Mouse (Mus musculus): Measurements from ENCODE around the gene Zfp36l2. TPM values are rescaled to one million over a fixed set of nuclear protein-coding genes. Genes with fewer than 3 reads are reported as not detected.

Gene Zfp36l2
- total RNA-seq, 1 experiment from 2014 or later = 277 TPM

GRCm38 (mm10) chr17:84196329-84196728, 8.6 kb upstream of the Zfp36l2 start:
- ATAC-seq (replicated peaks; ENCODE audit: low read depth, poor library complexity, severe bottlenecking) = no peak

DNA sequence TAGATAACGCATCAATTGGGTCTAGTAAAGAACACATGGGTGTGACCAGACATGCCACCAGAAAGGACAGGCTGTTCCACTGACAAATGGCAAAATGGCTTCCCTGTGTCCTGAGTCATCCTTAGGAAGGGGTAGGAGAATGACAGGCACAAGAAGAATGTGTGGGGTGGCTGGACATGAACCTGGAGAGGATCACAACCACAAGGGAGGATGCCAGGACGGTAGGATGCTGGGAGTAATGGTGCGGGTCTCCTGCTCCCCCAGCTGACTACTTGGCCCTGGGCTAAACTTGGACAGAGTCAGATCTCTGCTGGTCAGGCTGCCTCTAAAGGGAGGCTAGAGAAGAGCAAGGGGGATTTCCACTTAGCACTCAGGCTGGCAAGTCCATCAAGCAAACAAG, 8.1 kb upstream of the Zfp36l2 start:
- ATAC-seq (replicated peaks; ENCODE audit: low read depth, poor library complexity, severe bottlenecking) = no peak

- no peak for ATAC-seq (replicated peaks; ENCODE audit: low read depth, poor library complexity, severe bottlenecking)
These were observed 7.3 kb upstream of the Zfp36l2 start for GRCm38 (mm10) chr17:84195003-84195395.

- no peak for ATAC-seq (replicated peaks; ENCODE audit: low read depth, poor library complexity, severe bottlenecking)
These were observed 6.7 kb upstream of the Zfp36l2 start for GRCm38 (mm10) chr17:84194282-84195002.

GRCm38 (mm10) chr17:84193411-84193810, 5.7 kb upstream of the Zfp36l2 start:
- ATAC-seq (replicated peaks; ENCODE audit: low read depth, poor library complexity, severe bottlenecking) = no peak

- no peak for ATAC-seq (replicated peaks; ENCODE audit: low read depth, poor library complexity, severe bottlenecking)
These were observed 4.2 kb upstream of the Zfp36l2 start for GRCm38 (mm10) chr17:84191946-84192345.

GRCm38 (mm10) chr17:84190885-84191284, 3.1 kb upstream of the Zfp36l2 start:
- ATAC-seq (replicated peaks; ENCODE audit: low read depth, poor library complexity, severe bottlenecking) = peak; percentile 9; the same call in 1 of the 2 replicates

DNA sequence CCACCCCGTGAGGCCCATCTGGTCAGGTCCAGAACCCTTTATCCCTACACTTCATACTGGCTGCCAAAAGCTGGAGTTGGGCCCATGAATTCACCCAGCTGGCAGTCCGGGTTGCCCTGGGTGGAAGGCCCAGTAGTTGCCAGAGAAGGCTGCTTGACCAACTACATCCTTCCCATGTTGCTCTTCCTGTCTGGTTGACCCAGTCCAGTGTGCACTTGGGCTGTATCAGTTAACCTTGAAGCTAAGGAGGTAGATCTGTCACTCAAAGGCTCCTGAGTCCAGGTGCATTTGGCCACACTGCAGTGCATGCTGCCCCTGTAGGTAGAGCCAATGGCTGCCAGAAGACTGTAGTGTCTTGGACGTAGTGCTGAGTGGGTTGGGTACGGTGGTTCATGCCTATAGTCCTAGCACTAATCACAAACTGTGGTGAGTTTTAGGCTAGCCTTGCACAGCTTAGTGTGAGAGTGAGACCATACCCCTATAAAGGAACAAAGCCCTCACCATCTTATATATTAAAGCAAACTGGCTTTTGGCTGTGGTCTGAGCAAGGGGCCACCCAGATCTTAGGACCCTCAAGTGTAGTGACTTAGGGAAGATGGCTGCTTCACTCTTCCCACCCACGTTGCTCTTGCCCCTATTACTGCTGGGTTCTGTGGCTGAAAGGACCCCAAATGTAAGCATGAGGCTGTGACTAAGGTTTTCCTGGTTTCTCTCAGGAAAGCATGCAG, 1.5 kb upstream of the Zfp36l2 start:
- ATAC-seq (replicated peaks; ENCODE audit: low read depth, poor library complexity, severe bottlenecking) = no peak

- ATAC-seq (replicated peaks; ENCODE audit: low read depth, poor library complexity, severe bottlenecking) = peak; percentile 27
These were observed 721 bp upstream of the Zfp36l2 start for GRCm38 (mm10) chr17:84188374-84188961.

GRCm38 (mm10) chr17:84187264-84187663, 483 bp downstream of the Zfp36l2 start:
- peak; percentile 31 for ATAC-seq (replicated peaks; ENCODE audit: low read depth, poor library complexity, severe bottlenecking)

DNA sequence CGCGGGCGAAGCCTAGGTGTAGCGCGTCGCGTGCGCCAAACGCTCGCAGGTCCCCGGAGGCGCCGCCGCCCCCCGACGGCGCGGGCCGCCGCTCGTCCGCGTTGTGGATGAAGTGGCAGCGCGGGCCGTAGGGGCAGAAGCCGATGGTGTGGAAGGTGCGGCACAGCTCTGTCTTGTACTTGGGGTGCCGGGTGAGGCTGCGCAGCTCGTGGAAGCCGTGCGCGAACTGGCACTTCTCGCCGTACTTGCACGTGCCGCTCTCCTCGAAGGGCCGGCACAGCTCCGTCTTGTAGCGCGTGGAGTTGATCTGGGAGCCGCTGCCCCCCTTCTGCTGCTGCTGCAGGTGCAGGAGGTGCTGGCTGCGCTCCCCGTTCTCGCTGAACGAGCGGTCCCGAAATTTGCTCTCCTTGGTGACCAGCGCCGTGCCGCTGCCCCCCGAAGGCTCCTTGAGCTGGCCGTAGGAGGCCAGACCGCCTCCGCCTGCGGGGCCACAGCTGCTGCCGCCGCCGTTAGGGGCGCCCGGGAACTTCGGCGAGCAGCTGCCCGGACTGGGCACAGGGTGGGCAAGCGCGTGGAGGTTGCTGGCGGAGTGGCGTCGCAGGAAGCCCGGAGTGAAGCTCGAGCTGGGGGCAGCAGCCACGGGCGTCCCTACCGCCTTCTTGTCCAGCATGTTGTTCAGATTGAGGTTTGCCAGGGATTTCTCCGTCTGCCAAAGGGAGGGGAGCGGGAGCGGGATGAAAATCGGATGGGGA, 1.1 kb downstream of the Zfp36l2 start:
- no peak for ATAC-seq (replicated peaks; ENCODE audit: low read depth, poor library complexity, severe bottlenecking)

DNA sequence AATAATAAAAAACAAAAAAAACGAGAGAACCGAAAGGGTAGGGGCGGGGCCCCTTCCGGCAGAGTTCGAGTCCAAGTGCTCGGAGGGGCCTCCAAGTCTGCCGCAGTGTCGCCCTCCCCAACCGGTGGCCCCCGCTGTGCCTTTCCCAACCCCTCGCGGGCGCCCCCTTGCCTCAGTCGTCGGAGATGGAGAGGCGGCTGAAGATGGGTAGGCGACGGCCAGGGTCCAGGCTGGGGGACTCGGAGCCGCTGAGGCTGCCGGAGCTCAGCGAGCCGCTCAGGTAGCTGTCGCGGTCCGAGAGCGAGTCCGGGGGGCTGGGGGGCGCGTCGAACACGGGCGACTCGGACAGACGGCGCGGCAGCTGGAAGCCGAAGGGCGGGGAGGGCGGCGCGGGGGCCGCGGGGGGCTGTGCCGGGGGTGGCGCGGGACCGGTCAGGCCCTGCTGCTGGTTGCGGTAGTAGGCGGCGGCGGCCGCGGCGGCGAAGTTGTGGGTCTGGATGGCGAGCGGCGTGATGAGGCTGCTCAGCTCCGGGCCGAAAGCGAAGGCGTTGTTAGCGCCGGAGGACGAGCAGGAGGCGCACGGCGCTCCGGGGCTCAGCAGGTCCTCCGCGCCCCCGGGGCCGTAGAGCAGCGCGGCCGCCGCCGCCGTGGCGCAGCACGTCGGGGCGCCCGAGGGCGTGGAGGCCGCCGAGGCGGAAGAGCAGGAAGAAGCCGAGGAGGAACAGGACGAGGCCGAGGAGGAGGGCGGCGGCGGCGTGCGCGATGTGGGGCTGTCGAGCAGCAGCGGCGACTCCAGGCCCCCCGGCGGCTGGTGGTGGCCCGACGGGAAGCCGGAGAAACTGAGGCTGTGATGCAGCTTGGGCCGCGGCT, 1.9 kb downstream of the Zfp36l2 start:
- ATAC-seq (replicated peaks; ENCODE audit: low read depth, poor library complexity, severe bottlenecking) = no peak

DNA sequence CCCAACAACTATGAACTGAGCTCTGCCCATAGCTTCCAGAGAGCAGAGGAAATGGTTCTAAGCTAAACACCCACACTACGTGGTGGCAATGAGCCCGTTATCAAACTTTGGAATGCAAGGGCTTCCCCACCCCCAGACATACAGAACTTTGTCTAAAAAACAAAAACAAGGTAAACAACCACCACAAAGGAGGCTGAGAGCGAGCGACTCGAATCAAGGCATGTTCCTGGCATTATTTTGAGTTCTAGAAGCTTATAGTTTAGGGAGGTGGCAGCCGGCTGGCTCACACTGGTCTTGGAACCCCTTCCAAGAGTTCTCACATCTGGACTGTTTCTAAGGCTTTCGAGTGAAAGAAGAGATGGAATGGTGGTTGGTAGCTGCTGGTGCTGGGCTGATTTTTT, 2.7 kb downstream of the Zfp36l2 start:
- ATAC-seq (replicated peaks; ENCODE audit: low read depth, poor library complexity, severe bottlenecking) = no peak

DNA sequence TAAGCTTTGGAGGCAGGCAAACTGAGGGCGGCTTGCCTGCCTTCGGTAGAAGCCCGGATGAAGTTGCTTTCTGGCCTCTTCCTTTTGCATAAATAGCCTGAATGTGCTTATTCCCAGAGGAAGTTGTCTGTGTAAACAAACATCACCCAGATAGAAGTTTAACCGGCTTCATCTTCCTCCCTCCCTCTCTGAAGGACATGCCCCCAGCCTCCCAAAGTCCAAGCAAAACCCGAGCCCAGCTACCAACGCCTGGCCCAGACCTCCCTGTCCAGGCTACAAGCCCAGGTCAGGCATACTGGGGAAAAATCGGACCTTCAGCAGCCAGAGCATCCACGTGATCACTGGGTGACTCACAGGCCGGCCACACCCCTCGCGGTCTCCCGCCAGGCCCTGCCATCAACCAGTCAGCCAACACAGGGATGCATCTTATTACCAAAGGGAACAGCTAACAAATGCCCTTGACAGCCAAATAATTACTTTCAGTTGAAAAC, 4.4 kb downstream of the Zfp36l2 start:
- no peak for ATAC-seq (replicated peaks; ENCODE audit: low read depth, poor library complexity, severe bottlenecking)

- ATAC-seq (replicated peaks; ENCODE audit: low read depth, poor library complexity, severe bottlenecking) = no peak
These were observed 5.2 kb downstream of the Zfp36l2 start for GRCm38 (mm10) chr17:84182311-84183271.

DNA sequence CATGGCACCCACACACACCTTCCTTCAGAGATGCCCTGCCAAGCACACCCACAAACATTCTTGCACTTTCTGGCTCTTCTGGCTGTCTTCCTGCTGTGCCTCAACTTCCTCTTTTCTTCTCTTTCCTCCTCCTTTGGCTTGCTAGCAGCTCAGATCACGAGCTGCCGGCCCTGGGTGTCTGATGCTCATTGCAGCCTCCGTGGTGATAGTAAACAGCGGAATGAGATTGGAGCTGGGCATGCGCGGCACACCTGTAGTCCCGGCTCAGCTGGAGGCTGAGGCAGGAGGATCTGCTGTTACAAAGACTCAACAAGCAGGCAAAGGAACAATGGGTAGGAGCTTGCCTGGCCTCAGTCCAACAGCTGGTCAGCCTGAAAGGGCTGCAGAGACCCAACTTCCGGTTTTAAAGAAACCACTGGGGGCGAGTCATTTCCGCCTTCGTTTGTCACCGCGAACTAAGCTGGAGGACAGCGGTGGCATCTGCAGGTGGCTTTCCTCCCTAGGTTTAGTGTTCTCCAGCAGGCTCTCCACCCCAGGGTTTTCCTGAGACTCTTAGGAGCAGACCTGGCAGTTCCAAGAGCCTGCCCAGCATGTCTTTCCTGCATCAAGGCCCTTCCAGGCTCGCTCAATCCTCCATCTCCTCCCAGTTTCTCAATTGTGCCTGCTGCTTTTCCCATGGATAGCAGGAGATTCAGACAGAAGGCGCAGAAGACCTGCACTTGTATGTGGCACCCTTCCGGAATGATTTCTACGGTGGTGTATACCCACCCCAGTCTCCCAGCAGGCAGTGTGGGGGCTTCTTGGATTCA, 6.0 kb downstream of the Zfp36l2 start:
- peak; percentile 26 for ATAC-seq (replicated peaks; ENCODE audit: low read depth, poor library complexity, severe bottlenecking)

GRCm38 (mm10) chr17:84180715-84181501, 6.8 kb downstream of the Zfp36l2 start:
- ATAC-seq (replicated peaks; ENCODE audit: low read depth, poor library complexity, severe bottlenecking) = peak; percentile 52

Data from common myeloid progenitor, adult 5-6 weeks (primary cell).